Mouse (Mus musculus) cerebellum, adult 2 months (tissue): ENCODE data around the gene Oxsm.

Source experiments
- CTCF ChIP-seq: fragments of 200-500 bp; IDR thresholded peaks from 2 replicates; pipeline ENCODE4 v1.5.1; 2011; ENCODE audit warnings: low read depth, mild to moderate bottlenecking, control low read depth, low read length, moderate library complexity, borderline replicate concordance; ENCODE audit not compliant: insufficient read depth
- POLR2A ChIP-seq: fragments of 200-500 bp; IDR thresholded peaks from 2 replicates; pipeline ENCODE4 v1.6.1; 2011; ENCODE audit warnings: low read length, control low read depth, borderline replicate concordance; ENCODE audit not compliant: insufficient read depth

GRCm38 (mm10) chr14:16242947-16243602 lies 6.5 kb downstream of the Oxsm start:
- TF ChIP-seq CTCF (no peak), POLR2A (peak; percentile 75; the same call in 1 of the 2 replicates)
